Mouse (Mus musculus) heart, adult 2 months (tissue): ENCODE measurements at regions not wholly inside any gene's neighbourhood (a gene's known extent, or its start where the extent isn't known, plus 50 kb on each side); places are given as distances from the start of the nearest gene placed in this dataset.

Experiments used
- CTCF ChIP-seq: fragments of 200-600 bp; IDR thresholded peaks from 2 replicates; pipeline ENCODE4 v1.8.1; 2022; ENCODE audit warnings: antibody characterized with exemption, mild to moderate bottlenecking, moderate library complexity
- POLR2A ChIP-seq: fragments of 200-500 bp; IDR thresholded peaks from 2 replicates; pipeline ENCODE4 v1.6.1; 2011; ENCODE audit warnings: mild to moderate bottlenecking, low read depth, low read length, control low read depth; ENCODE audit not compliant: insufficient read depth

GRCm38 (mm10) chrX:11876636-11877035 lies 283.5 kb downstream of the Bcor start:
- no peak for TF ChIP-seq POLR2A
- TF ChIP-seq CTCF, result no peak
